Mouse (Mus musculus) gastrocnemius, postnatal 14 days (tissue): ENCODE data around the gene Ppa2. TPM values are rescaled to one million over a fixed set of nuclear protein-coding genes. Genes with fewer than 3 reads are reported as not detected.
A peak's percentile ranks its signal among the peaks of the same experiment; 100 is the strongest.

Source experiments
- DNase-seq: peaks from one replicate; pipeline ENCODE4 v3.0.0; 2021; ENCODE audit warnings: mixed read lengths
- intact Hi-C: fragments of 180-260 bp; cut with DNase I; formaldehyde crosslinking; loops from one replicate; pipeline ENCODE4 v1.15.1; 2025; ENCODE audit warnings: low total_unique reads
- total RNA-seq, 2 experiments: library from RNA; stranded (reverse); gene quantifications; 2 replicates each; pipeline ENCODE4 v1.2.3; 2021

Ppa2 gene
- total RNA-seq, 2 experiments from 2014 or later = 44.1 to 44.5 TPM

DNA sequence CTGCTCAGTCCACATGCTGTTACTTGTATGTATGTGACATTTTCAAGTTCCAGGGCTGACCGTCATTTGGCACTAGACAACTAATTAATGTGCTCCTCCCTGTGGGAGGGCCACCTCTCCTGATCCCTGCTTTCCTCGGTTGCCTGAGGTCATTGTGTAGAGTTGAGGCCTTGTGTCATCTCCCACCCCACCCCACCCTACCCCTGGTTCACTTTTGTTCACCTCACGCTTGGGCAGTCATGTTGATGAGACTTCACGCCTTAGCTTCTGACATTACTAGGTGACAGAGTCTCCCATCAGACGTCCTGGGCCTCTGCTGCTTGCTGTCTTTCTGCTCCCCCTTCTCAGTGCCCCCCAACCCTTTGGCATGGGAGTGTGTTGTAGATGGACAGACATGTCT lies 15.2 kb downstream of the Ppa2 start:
- no peak for DNase-seq
- intact Hi-C loops = no loop called here

DNA sequence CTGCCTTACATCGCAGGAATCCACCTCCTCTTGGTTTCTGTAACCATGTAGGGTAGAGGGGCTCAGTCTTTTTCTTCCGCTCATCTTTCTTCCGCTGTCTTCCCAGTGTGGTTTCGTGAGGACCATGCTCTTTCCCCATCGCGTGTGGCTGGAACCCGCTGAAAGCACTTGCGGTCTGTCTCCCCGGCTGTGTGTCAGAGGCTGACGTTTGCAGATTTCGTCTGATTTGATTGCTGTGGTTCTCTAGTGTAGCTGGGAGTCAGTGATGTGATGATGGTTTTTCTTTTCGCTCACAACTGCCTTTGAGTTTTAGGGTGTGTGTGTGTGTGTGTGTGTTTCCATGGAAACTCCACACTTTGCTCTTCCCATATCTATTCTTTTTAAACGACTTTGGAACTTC lies 18.6 kb downstream of the Ppa2 start:
- DNase-seq = no peak
- intact Hi-C loops = no loop called here

DNA sequence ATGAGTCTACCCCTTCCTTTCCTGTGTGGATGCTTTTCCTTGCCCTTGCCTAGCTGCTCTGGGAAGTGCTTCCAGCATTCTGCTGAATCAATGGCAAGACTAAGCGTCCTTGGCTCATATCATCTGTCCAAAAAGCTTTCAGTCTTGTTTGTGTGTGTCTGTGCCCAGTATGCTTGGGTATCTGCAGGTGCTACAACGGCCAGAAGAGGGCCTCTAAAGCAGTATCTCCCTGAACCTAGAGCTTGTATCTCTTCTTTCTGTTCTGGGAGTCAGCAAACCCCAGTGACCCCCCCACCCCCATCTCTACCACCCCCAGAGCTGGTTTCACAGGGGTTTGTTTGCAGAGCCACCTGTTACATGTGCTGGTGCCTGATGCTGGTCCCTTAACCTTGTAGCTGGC lies 19.5 kb downstream of the Ppa2 start:
- intact Hi-C loops = no loop called here
- DNase-seq = no peak

DNA sequence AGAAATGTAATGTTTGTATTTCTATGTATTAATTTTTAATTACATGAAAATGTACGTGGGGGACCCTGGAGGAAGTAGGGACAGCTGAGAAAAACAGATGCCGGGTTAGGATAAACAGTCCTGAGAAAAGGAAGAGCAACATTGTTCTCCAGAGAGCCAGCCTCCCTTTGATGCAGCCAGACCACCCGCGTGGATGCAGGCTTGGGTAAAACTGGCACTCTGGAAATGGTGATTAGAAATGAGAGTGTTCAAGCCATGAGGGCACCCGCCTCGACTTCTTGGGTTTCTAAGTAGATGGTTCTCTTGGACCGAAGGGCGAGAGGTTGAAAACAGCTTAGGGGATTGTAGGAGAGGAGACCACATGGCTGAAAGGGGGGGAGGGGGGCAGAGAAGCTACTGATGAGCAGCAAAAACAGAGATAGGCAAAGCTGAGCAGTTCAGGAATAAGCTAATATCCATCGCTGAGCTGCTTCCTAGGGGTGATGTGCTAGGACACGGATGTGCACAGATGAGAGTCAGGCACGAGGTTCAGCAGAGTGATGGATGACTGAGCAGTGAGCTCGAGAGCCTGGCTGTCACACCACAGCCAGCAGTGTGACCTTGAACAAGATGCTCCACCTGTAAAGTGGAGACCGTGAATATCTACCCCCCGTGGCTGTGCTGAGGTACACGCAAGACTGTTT lies 21.4 kb downstream of the Ppa2 start:
- DNase-seq = no peak
- intact Hi-C loops = no loop called here

DNA sequence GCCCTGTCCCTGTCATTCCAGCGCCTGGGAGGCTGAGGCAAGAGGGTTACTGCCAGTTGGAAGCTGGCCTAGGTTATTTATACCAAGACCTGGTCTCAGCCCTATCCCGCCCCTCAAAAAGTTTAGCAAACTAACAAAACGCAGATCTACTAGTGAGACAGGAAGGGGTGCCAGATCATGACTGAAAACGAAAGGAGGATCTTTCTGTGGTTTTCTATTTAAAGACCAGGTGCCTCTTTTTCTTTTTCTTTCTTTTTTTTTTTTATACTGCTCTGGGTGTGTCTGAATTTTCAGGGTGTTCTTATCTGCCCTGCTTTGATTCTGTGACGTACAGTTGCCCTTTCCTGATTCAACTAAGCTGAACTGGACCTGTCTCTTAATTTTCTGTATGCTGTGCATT lies 22.4 kb downstream of the Ppa2 start:
- intact Hi-C loops = no loop called here
- DNase-seq = no peak

DNA sequence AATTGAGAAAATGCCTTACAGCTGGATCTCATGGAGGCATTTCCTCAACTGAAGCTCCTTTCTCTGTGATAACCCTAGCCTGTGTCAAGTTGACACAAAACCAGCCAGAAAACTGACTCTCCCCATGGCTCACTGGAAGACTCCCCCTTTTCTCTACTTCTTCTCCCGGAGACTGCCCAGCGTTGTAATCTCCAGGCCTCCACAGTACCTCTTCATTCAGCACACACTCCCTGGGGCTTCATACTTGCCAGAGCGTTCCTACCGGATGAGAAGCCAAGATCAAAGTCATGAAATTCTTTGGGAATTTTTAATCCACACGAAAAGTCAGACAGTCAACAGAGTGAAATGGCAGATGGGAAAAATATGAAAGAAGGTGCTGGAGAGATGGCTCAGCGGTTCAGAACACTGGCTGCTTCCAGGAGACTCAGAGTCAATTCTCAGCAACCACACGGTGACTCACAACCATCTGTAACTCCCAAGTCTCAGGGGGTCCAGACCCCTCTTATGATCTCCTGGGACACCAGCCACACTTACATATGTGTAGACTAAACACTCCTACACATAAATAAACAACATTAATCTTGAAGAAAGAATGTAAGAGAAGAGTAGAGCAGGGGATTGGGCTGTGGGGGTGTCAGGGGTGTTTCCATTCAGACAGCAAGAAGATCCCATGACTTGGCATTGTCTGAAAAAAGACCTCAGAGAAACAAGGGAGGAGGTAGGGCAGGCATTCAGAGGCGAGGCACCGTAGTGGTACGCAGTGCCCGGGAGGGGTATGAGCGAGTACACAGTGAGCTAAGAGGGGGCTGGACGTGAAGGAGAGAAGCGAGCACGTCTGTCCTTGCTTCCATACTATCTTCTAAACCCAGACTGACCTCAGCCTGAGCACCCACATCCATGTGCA lies 23.6 kb downstream of the Ppa2 start:
- intact Hi-C loops = no loop called here

DNA sequence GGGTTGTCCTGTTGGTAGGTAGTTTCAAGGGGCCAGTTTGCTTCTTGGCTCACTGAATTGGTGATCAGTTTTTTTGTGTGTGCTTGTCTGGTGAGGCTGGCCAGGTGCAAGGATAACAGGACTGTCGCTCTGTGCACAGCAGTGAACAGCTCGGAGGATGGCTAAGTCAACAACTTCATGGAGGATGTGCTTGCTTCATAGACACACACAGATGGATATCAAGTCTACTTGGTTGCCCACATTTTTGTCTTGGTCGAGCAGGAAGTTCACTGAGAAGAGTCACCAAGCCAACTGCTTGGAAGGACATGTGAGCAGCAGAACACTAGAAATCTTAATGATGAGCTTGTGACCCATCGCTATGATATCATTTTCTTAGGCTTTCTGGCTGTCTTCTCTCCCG lies 24.8 kb downstream of the Ppa2 start:
- no peak for DNase-seq
- intact Hi-C loops = no loop called here

More for the DNA sequence above, 23.6 kb downstream of the Ppa2 start:
- DNase-seq = no peak

DNA sequence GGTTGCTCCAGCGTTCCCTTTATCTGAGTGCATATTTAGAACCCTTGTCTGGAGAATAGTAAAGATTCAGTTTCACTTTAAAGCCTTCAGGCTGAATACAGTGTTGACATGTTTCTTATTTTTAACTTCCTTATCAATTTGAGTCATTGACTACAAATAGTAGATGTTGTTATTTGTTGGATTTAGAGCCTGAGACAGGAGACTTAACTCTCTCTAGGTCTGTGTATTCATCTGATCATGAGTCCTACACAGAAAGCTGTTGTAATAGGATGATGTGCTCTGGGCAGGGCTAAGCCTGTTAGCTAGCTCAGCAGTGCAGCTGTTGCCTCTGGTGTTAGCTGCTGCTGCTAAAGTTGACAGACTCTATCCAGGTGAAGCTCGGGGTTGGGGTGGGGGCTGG lies 25.3 kb downstream of the Ppa2 start:
- intact Hi-C loops = no loop called here
- no peak for DNase-seq

DNA sequence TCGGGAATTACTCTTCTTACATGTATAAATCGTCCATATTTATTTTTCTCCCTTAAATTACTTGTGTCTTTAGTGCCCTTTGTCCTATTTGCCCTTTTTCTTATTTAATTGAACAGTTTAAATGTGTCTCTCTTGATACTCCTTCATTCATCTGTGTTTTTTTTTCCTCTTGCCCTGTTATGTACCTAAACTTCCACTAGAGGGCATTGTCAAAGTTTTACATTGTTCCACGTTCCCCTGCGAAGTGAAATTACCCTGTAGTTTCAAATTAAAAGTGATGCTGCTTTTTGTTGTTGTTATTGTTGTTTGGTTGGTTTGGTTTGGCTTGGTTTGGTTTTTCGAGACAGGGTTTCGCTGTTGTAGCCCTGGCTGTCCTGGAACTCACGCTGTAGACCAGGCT lies 26.5 kb downstream of the Ppa2 start:
- intact Hi-C loops = no loop called here
- DNase-seq = no peak

DNA sequence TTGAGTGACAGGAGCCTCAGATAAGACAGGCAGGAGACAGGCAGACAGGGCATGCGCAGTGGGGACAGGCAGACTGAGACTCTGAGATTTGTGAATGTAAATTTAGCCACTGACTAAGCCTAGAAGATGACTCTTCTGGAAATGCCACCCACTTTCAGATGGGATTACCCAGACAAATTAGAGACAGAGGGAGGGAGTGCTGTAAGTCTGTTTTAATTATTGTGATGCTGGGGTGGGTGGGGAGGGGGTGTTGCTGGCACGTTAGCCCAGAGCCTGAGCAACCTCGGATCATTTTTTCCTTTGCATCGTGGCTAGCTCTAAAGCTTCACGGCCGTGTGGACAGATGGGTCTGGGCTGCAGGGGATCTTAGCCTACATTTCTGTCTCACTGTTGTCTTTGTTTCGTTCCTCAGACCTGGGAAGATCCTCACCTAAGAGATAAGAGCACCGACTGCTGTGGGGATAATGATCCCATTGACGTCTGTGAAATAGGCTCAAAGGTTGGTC lies 29.0 kb downstream of the Ppa2 start:
- DNase-seq = peak; percentile 26
- intact Hi-C loops = no loop called here

DNA sequence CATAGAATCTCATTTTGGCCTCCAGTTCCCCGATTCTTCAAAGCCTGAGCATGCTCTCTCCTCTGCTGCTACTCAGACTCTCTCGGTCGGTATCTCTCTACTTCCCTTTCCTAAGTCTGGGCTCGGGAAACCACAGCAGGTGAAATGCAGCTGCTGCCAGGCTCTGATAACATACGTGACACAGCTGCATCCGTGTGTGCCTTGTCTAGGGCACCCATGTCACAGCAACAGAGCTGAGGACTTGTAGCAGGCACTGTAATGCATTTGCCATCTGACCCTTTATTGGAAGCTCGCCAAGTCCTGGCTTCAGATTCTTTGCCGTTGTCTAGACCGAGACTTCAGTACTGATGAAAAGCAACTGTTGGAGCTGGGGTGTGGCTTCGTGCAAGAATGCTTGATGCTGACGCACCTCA lies 29.5 kb downstream of the Ppa2 start:
- DNase-seq = peak; percentile 44

DNA sequence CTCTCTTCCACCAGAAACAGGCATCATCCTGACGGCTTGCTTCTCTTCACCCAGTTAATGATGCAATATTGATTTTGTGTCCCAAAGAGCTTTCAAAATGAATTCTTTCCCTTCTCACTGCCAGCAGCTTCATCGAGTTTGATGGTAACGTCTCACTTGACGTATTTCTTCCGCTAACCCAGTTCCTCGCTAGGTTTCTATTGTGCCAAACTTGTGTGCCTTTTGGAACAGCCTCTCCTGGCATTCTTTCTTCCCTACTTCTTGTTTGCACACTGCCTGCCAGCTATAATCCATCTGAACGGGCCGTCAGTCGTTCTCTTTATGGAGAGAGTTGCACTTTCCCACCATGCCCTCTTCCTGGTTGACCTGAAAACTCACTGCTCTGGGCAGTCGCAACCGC lies 31.2 kb downstream of the Ppa2 start:
- intact Hi-C loops = no loop called here
- no peak for DNase-seq

More for the DNA sequence above, 29.5 kb downstream of the Ppa2 start:
- intact Hi-C loops = no loop called here

DNA sequence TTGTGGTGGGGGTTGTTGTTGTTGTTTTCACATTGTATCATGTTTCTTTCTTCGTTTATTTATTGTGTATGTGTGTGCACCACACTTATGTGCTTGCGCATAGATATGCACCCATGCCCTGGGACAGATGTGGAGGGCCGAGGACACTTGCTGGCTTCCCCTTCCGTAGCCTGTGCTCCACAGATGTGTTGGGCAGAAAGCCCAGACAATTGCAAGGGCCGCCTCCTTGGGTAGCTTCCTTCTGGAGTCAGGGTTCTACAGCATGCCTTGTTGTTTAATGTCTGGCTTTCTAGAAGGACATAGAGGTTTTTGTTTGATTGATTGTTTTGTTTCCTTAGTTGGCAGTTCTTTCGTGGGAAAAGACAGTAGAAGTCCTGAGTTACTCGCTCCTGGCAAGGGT lies 37.6 kb downstream of the Ppa2 start:
- peak; percentile 53 for DNase-seq
- intact Hi-C loops = no loop called here

DNA sequence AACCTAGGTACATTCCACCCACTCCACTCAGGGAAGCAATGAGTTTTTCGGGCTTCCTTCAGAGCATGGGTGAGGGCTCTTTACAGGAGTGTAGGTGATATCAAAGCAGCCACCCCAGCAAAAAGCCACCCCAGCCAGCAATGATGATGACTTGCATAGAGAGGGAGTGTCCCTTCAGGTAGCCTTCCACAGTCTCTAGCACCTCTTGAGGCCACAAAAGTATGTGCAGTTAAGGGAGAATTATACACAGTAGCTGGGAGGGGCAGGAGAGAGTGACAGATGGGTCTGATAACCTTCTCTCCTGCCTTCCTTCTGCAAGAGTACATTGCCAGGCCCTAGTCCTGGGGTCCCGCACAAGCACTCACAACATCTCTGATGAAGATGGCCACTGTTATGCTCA lies 38.9 kb downstream of the Ppa2 start:
- DNase-seq = no peak
- intact Hi-C loops = no loop called here

DNA sequence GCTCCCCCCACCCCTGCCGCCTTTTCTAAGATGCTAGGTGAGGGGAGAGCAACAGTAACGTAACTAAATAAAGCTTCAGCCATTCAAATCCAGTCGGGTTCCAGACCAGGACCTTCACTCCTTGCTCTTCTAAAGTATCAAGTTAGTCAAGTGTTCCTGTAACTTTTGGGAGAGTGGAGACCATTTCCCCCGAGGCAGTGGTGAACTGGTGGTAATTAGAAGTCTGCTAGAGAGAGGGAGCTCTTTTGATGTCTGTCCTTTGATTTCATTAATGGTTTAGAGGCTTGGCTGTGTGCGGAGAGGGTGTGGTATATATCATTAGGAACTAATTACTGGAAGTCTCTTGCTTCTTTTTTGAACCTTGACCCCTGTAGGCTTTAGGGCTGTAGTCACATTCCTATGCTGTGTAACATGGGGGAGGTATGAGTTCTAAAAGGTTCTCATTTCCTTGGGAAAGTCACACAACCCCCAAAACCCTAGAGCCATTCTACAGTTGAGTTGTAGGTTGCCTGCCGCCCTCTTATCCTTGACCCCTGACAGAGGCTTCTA lies 47.6 kb downstream of the Ppa2 start:
- no peak for DNase-seq
- intact Hi-C loops = no loop called here

DNA sequence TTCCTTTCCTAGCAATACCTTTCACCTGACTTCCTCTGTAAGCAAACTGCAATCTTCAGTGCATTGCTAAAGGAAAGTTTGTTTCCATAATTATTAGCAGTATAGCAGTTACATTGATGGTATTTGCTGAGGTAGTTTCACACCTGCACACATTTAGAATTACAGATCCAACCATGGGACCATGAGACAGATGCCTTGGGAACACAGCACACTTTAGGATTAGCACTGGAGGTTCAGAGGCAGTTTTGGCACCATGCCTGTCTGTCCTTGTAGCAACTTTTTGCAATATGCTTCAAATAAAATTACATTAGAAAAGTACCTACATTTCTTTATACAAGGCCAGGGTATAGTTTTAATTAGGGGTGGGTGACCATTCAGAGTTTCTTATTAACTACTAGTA lies 48.1 kb downstream of the Ppa2 start:
- intact Hi-C loops = no loop called here
- DNase-seq = no peak

DNA sequence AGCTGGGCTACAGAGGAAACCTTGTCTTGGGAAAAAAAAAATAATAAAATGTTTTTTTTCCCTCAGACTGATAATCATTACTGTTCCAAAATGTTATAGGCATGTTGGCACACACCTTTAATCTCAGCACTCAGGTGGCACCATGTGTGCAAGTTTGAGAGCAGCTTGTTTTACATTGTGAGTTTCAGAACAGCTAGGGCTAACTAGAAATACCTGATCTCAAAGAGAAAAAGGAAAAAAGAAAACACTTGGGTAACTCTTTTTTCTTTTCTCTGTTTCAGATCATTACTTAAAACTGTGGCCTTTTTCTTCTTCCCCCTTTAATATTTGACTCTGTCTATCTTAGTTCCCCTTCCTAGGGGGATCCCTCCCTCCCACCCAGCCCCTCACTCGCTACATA lies 51.5 kb downstream of the Ppa2 start:
- DNase-seq = no peak
- intact Hi-C loops = no loop called here

DNA sequence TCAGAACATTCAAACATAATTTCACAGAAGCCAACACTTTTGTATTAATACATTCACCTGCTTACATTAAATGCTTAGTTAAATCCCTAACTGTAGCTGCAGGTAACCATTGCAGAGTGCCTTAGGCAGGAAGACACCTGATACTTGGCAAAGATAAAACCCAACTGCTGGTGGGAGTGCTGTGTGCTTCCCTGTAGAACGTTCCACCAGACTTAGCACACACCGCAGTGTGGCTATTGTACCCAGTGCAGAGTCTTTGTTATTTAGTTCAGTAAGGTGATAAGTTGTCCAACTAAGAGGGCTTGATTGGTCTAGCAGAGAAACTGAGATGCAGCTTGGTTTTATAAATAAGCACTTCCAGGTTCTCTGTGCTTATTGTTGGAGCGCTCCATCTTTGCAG lies 54.2 kb downstream of the Ppa2 start:
- DNase-seq = no peak
- intact Hi-C loops = no loop called here

DNA sequence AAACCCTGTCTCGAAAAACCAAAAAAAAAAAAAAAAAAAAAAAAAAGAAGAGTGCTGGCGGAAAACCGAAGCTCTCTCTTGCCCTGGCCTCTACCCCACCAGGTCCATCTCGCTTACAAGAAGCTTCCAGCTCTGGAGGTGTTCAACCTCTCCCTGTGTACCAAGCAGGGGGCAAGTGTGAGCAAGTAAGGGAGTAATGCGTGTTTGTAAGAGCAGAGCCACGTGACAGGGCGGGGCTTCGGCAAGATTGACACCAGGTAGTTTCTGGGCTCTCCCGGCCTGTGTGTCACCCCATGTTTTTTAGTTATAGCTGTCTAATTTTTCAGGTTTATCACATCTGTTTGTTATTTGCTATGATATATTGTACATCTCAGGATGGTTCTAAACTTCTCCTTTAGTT lies 56.2 kb downstream of the Ppa2 start:
- intact Hi-C loops = no loop called here
- no peak for DNase-seq

DNA sequence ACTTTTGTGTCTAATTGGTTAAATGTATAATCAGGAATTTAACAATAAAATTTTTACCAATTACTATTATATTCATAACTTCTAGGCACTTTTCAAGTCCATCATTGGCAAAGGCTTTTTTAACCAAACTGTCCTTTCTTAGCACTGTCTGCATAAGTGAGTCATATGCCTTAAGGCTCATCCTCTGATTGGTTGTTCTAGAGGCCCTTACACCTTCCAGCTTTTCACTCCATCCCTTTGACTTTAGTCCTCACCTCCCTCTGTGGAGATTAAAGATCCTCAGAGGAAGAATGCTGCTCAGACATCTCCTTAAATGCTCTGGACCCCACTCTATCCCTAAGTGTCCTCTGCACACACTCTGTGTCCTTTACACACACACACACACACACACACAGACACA lies 68.3 kb downstream of the Ppa2 start:
- intact Hi-C loops = no loop called here
- DNase-seq = no peak

DNA sequence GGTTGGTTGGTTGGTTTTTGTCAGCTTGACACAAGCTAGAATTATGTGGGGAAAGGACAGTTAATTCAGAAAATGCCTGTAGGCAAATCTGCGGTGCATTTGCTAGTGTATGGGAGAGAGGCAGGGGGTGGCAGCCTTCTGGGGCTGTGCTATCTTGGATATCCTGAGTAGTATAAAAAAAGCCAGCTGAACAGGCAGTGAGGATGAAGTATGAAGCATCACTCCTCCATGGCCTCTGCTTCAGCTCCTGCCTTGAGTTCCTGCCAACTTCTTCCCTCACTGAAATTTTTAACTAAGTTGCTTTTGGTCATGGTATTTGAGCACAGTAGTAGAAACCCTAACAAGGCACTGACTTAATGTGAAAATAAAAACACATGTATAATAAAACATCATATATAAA lies 70.1 kb downstream of the Ppa2 start:
- intact Hi-C loops = no loop called here
- DNase-seq = no peak
